Mouse (Mus musculus): Measurements from ENCODE around the gene Olfr1444.
A peak's percentile ranks its signal among the peaks of the same experiment; 100 is the strongest.

The Olfr1444 gene

DNA sequence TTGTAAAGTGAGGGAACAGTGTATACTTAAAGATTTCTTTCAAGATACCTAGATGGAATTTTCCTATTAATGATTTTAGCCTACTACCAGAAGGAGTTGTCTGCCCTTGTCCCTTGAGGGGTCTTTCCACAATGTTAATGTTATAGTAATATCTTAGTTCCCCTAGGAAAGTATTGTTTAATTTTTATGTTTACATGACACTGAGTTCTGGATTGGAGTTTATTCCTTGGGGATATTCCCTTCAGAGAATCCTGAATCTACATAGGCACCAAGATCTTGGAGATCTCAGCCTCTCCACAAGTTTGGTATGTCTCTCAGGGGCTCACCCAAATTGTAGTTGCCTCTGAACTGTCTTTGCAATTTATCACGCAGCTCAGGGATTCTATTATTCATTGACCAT is at the start of gene Olfr1444:
TSS of gene Olfr1444 (plus strand) at position 301 of the 400 bp plus-strand sequence.
- DNase-seq (ENCODE audit: low read depth, low spot score), result no peak

DNA sequence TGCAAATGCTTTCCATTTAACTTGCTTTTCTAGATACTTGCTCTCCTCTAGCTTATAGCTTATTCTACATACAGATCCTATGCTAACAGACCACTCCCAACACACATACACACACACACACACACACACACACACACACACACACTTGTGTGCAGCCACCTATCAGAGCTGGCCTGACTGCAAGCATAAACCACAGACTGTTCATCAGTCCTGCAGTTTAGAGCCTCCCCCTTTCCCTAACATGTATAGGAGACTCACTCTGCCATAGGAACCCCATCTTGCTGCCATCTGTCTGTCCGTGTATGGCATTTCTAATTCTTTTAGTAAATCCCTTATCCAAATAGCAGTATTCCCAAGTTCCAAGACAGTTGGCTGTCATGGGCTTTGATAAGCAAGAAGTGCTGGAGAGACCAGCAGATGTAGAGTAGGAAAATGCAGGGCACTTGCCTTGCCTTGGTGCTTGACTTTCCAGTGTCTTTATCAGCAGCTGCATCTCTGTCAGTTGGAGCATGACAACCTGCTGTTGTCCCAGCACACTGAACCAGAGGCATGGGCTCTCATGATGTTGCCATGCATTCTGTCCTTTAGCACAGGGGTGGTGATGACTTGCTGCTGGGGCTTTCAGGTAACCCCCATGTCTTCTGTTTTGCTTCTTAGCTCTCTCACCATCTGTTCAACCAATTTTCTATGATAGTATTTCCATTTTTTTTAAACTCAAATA is 44.3 kb upstream of the Olfr1444 start:
- DNase-seq (ENCODE audit: low read depth, low spot score), result no peak

DNA sequence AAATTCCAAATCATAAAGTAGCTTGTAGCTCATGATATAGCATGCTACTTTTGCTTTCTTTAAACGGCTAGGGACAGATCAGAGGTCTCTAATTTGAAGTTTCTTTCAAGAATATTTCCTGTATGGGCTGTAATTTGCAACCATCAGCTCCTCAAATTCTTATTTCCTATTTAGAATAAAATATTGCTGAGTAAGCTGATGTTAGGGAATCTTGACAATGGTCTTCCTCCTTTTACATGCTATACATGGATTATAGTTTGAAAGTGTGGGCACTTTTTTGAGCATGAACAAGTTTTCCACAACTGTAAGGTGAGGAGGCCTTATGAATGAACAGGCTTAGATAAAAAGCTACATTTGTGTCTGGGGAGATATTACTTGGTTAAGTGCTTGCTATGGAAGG is 43.2 kb upstream of the Olfr1444 start:
- DNase-seq (ENCODE audit: low read depth, low spot score), result no peak

DNA sequence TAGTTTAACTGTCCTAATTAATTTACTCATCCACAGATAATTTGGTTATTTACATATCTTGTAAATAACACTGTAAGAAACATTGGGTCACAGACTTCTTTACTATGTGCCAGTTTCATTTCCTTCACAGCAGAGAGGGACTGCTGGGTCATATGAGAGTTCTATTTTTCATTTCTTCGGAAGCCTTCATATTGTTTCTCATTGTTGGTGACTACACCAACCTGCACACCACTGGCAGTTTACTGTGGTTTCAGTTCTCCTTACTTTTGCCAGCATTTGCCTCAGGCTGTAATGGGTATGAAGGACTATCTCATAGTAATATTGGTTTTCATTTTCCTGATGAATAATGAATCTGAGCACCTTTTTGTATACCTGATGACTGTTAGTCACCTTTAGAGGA is 38.6 kb upstream of the Olfr1444 start:
- DNase-seq (ENCODE audit: low read depth, low spot score), result no peak

DNA sequence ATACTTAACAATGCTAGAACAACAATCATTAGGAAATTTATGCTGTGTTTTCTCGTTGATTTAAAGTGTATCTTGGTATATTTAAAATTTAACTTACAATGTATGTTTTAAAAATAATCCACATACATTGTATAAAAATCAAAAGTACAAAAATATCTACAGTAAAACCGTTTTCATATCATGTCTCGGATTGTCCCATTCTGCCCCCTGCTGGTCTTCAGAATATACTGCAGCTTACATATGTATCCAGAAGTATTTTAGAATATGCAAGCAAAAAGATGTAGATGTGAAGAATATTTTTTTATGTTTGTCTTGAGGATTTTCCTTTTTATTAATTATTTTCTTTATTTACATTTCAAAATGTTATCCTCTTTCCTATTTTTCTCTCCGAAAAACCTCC is 36.7 kb upstream of the Olfr1444 start:
- DNase-seq (ENCODE audit: low read depth, low spot score), result peak; percentile 81

DNA sequence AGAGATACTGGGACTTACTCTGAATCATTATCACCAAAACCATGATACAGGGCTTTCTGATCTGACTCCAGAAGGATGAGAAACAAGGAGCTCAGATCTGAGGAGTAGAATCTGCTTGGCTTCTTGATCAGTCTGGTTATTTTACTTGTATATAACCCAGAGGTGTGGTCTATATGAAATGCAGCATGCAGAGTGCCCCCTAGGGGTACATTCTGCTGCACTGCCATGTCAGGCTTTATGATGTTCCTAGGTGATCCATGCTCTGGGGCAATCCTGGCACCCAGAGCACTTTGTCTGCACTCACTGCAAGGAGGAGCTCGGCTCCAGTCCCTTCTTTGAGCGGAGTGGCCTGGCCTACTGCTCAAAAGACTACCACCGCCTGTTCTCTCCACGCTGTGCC is 32.5 kb upstream of the Olfr1444 start:
- DNase-seq (ENCODE audit: low read depth, low spot score), result peak; percentile 47

DNA sequence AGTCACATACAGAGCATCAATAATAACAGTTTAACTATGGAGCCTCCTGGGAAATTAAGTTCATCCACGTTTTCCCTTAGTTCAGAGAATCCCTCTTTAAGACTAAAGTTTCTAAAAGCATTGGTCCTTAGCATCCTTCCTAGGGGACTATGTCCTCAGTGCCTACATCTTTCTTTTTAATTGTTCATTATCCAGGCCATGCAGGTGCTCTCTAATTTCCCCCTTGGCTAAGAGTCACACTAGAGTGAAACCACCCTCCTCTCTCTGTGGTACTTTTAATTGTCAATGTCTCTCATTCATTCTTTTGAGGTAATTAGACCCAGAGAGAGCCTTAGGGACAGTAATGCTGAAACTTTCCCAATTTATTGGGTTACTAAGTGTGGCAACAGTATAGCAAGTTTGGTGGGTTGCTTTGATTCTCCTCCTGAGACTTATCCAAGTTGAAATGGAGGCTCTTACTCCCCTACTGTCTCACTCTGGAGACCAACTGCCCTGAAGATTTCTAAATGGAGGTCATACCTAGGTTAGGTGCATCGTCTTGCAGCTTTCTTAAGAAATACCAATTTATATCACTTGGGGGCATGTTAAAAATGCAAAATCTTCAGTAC is 26.2 kb upstream of the Olfr1444 start:
- DNase-seq (ENCODE audit: low read depth, low spot score), result no peak

DNA sequence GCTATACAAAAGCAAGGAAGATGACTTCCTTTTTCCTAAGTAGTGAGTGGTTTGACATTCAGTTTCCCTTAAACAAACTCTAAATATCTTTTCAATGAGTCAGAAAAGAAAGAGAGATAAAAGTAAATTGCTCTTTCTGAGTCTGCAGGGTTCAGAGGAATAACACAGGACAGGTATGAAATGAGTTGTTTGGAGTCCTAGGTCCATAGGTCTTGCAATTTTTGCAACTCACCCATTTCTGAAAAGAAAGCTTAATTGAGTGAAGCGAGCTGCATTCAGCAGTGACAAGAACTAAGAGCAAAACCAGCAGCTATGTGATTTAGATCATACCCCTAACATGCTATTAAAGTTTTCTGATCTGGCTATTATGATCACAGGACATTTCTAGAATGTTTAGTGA is 25.5 kb upstream of the Olfr1444 start:
- DNase-seq (ENCODE audit: low read depth, low spot score), result no peak

DNA sequence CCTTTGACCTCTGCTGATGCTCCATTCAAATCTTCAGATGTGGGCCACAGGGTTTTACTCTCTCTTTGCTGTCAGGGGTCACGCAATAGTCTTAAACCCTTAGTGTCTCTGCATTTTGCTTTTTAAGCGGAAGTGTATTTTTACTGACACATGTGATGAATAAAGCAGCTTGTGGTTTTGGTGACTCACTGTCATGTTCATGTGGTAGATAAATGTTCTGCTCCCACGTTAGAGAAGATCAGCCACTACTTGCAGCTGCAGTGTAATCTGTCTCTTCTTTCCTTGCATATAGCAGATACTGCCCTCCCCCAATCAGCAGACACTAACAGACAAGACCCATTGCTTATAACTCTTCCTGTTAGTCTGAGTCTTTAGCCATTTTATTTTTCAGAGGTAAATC is 23.5 kb upstream of the Olfr1444 start:
- peak; percentile 96 for DNase-seq (ENCODE audit: low read depth, low spot score)

DNA sequence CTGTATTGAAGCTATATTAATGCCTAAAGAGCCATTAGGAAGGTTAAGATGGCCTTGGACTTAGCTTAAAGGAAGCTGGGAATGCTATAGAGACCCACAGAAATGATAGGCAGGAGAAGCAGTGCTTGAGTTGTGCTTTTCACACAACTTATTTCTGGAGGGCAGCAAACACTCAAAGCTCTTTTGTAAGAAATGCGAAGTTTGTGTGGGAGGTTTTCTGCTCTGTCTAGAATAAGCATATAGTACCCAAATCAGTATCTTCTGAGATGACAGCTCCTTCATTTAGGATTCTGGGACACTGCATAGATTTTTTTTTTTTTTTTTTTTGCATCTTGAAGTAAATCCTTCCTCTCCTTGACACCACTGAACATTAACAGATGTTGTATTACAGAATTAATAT is 18.6 kb upstream of the Olfr1444 start:
- DNase-seq (ENCODE audit: low read depth, low spot score), result no peak

DNA sequence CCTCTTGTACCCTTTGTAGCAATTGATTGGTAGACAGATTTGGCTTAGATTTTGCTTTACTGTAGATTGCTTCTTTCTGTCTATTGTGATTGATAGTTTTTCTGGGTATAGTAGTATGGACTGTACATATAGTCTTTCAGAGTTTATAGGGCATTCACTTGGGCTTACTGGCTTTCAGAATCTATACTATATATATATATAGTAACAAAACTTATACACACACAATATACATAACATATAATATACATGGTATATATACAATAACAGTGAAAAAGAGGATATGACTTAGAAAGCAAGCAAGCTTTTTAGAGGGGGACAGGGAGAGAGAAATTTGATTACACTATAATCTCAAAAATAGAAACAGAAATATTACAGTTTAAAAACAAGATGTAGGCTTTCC is 10.7 kb upstream of the Olfr1444 start, which contains the start of gene Gm5244:
TSS of gene Gm5244 (plus strand) at position 301 of the 400 bp plus-strand sequence.
- DNase-seq (ENCODE audit: low read depth, low spot score), result no peak

DNA sequence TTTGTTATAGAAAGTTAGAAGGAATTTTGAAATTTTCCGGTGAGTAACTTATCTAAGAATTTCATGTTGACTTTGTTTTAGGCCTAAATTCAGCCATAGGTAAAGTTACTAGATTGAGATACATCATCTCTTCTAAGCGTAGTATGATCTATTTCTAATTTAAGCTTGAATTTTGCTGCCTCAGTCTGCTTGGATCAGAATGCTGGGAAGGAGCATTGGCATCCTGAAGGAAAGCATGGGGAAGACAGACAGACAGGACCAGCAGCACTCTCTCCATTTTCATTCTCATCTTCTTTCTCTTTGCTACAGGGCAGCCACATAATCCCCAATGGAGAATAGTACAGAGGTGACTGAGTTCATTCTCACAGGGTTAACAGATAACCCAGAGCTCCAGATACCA is 26.5 kb downstream of the Olfr1444 start, which contains the start of gene Olfr1445:
TSS of gene Olfr1445 (plus strand) at position 301 of the 400 bp plus-strand sequence.
- no peak for DNase-seq (ENCODE audit: low read depth, low spot score)

DNA sequence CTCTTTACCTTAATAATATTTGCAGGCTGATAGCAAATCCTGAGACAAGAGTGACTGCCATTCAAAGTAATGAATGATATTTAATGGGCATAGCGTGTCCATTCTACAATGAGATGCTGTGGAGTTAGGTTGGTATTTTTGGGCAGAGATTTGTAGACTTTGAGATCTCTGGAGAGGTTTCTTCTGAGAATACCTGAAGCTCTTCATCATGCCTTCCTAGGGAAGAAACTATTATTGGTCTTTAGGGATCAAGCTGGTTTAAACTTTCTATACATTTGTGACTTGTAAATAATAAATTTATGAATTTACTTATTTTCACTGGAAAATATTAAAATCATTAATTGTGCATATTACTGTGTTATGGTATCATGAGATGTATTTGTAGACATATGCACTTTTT is 36.3 kb downstream of the Olfr1444 start, which contains the start of gene Olfr1446:
TSS of gene Olfr1446 (minus strand) at position 101 of the 400 bp plus-strand sequence.
- no peak for DNase-seq (ENCODE audit: low read depth, low spot score)

DNA sequence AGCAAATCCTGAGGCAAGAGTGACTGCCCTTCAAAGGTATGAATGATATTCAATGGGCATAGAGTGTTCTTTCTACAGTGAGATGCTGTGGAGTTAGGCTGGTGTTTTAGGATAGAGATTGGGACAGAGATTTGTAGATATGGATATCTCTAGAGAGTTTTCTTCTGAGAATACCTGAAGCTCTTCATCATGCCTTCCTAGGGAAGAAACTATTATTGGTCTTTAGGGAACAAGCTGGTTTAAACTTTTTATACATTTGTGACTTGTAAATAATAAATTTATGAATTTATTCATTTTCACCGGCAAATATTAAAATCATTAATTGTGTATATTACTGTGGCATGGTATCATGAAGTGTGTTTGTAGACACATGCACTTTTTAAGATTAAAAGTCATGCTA is 46.6 kb downstream of the Olfr1444 start, which contains the start of gene Olfr1447:
TSS of gene Olfr1447 (minus strand) at position 101 of the 400 bp plus-strand sequence.
- DNase-seq (ENCODE audit: low read depth, low spot score), result no peak
